Mouse (Mus musculus): ENCODE measurements around the gene Luc7l2.
"Not testable (repeated sequence)": the region's sequence is repeated elsewhere in the genome, so short reads cannot be mapped to it uniquely, and the experiment has no call there.

GRCm38 (mm10) chr6:38549840-38550239 lies 1.3 kb upstream of the Luc7l2 start:
- not testable (repeated sequence) for TF ChIP-seq GATA1, TAL1 (IDR thresholded peaks at IDR 0.05; ENCODE audit: low read length)

All from erythroblast, embryonic 14.5 days (primary cell).